Mouse (Mus musculus) spleen, adult 12 weeks (tissue): ENCODE measurements around the gene Cdc14b.

Experiments
- DNase-seq: peaks from one replicate; pipeline ENCODE4 v3.0.0; 2022; ENCODE audit warnings: low spot score

The Cdc14b gene

GRCm38 (mm10) chr13:64178746-64179652, 96.1 kb downstream of the Cdc14b start:
- no peak for DNase-seq

GRCm38 (mm10) chr13:64178000-64178399, 97.1 kb downstream of the Cdc14b start:
- no peak for DNase-seq

GRCm38 (mm10) chr13:64169746-64170145, 105.3 kb downstream of the Cdc14b start:
- no peak for DNase-seq

- no peak for DNase-seq
These were observed 111.9 kb downstream of the Cdc14b start for GRCm38 (mm10) chr13:64163147-64163715.

- DNase-seq: no peak
These were observed 112.5 kb downstream of the Cdc14b start for GRCm38 (mm10) chr13:64162626-64163025.

- no peak for DNase-seq
These were observed 113.0 kb downstream of the Cdc14b start for GRCm38 (mm10) chr13:64161916-64162611.

- DNase-seq: peak; percentile 97
These were observed 113.6 kb downstream of the Cdc14b start, which contains the start of gene Habp4 for GRCm38 (mm10) chr13:64161548-64161915. Habp4 (plus strand) TSS chr13:64161824.

- DNase-seq: no peak
These were observed 118.1 kb downstream of the Cdc14b start for GRCm38 (mm10) chr13:64156966-64157365.

GRCm38 (mm10) chr13:64155171-64155571, 119.9 kb downstream of the Cdc14b start:
- no peak for DNase-seq

- DNase-seq: no peak
These were observed 120.4 kb downstream of the Cdc14b start for GRCm38 (mm10) chr13:64154651-64155050.

GRCm38 (mm10) chr13:64153751-64154267, 121.3 kb downstream of the Cdc14b start:
- DNase-seq: peak; percentile 24

- DNase-seq: peak; percentile 95
These were observed 121.9 kb downstream of the Cdc14b start, which contains the start of gene Zfp367 for GRCm38 (mm10) chr13:64153083-64153682. Zfp367 (minus strand) TSS chr13:64153202.

- DNase-seq: no peak
These were observed 122.4 kb downstream of the Cdc14b start for GRCm38 (mm10) chr13:64152671-64153082.

- peak; percentile 82 for DNase-seq
These were observed 122.8 kb downstream of the Cdc14b start for GRCm38 (mm10) chr13:64152241-64152669.

- no peak for DNase-seq
These were observed 125.0 kb downstream of the Cdc14b start for GRCm38 (mm10) chr13:64150121-64150520.
